Mouse (Mus musculus) CH12.LX (cell line): ENCODE measurements around the gene Sec24c. TPM values are rescaled to one million over a fixed set of nuclear protein-coding genes. Genes with fewer than 3 reads are reported as not detected.
A peak's percentile ranks its signal among the peaks of the same experiment; 100 is the strongest.

Experiments used
- DNase-seq: peaks from one replicate; pipeline ENCODE4 v3.0.0-alpha.2; 2013; ENCODE audit errors: extremely low read depth
- H3K27ac ChIP-seq: 2 replicates; pipeline ENCODE4 v1.5.1; 2012; ENCODE audit warnings: low read depth, mild to moderate bottlenecking, control low read depth, moderate library complexity; ENCODE audit not compliant: insufficient read depth
- H3K27me3 ChIP-seq: replicated peaks from 2 replicates; pipeline ENCODE3; 2012; ENCODE audit warnings: inconsistent platforms
- H3K36me3 ChIP-seq, 2 experiments: replicated peaks in 1 of 2; 2 replicates each; pipeline versions ENCODE3 to v1.6.1; 2012; ENCODE audit warnings: inconsistent platforms in 1 of 2, low read length in 1 of 2, mild to moderate bottlenecking in 1 of 2, mixed read lengths in 1 of 2, moderate library complexity in 1 of 2; ENCODE audit not compliant: control insufficient read depth in 1 of 2, insufficient read depth in 1 of 2
- H3K4me1 ChIP-seq, 2 experiments: 2 replicates each; pipeline ENCODE4 v1.6.1; 2012; ENCODE audit warnings: inconsistent platforms in 1 of 2, moderate library complexity in 1 of 2; ENCODE audit not compliant: insufficient read depth in 2 of 2, control insufficient read depth in 1 of 2
- H3K4me2 ChIP-seq: 2 replicates; pipeline ENCODE4 v1.6.1; 2012; ENCODE audit warnings: low read depth, mild to moderate bottlenecking, control low read depth; ENCODE audit not compliant: poor library complexity, insufficient read depth, severe bottlenecking
- H3K4me3 ChIP-seq, 3 experiments: fragments of 150-350 bp in 1 of 3; sonication (generic) in 1 of 3; replicated peaks in 1 of 3; 2 replicates each; pipeline versions ENCODE3 to v1.5.1; 2011 to 2012; ENCODE audit warnings: low read depth in 2 of 3, low read length in 2 of 3, mild to moderate bottlenecking in 2 of 3, moderate library complexity in 2 of 3, control low read depth in 1 of 3, improper control_type of control experiment in 1 of 3, inconsistent platforms in 1 of 3, mixed read lengths in 1 of 3; ENCODE audit not compliant: poor library complexity in 1 of 3
- H3K79me2 ChIP-seq: replicated peaks from 2 replicates; pipeline ENCODE4 v1.6.1; 2012; ENCODE audit warnings: mild to moderate bottlenecking, moderate library complexity; ENCODE audit not compliant: control insufficient read depth, poor library complexity, insufficient read depth, severe bottlenecking; ENCODE audit errors: extremely low read depth
- H3K9ac ChIP-seq: 2 replicates; pipeline ENCODE4 v1.6.1; 2012; ENCODE audit warnings: low read depth, mild to moderate bottlenecking, control low read depth, moderate library complexity; ENCODE audit not compliant: insufficient read depth
- H3K9me3 ChIP-seq: replicated peaks from 2 replicates; pipeline ENCODE3; 2012; ENCODE audit warnings: low read length, inconsistent platforms, mixed read lengths
- BHLHE40 ChIP-seq: IDR thresholded peaks from 2 replicates; pipeline ENCODE4 v1.6.1; 2011; ENCODE audit warnings: mild to moderate bottlenecking, low read depth, low read length, improper control_type of control experiment
- CHD1 ChIP-seq: IDR thresholded peaks from 2 replicates; pipeline ENCODE4 v1.6.1; 2012; ENCODE audit warnings: low read depth, low read length, improper control_type of control experiment, inconsistent platforms
- CHD2 ChIP-seq: IDR thresholded peaks from 2 replicates; pipeline ENCODE4 v1.6.1; 2011; ENCODE audit warnings: low read length, improper control_type of control experiment
- CTCF ChIP-seq, 2 experiments: IDR thresholded peaks in 1 of 2; conservative IDR thresholded peaks in 1 of 2; 2 replicates each; pipeline ENCODE4 v1.5.1; 2011 to 2012; ENCODE audit warnings: low read depth in 2 of 2, low read length in 2 of 2, improper control_type of control experiment in 1 of 2, inconsistent platforms in 1 of 2, mild to moderate bottlenecking in 1 of 2, moderate library complexity in 1 of 2
- E2F4 ChIP-seq: IDR thresholded peaks from 2 replicates; pipeline ENCODE4 v1.6.1; 2011; ENCODE audit warnings: low read depth, low read length, improper control_type of control experiment; ENCODE audit not compliant: insufficient replicate concordance
- ELF1 ChIP-seq: IDR thresholded peaks from 2 replicates; pipeline ENCODE4 v1.6.1; 2014; ENCODE audit warnings: low read depth, mild to moderate bottlenecking, inconsistent platforms, low read length, improper control_type of control experiment
- EP300 ChIP-seq: IDR thresholded peaks from 2 replicates; pipeline ENCODE4 v1.6.1; 2011; ENCODE audit warnings: low read length, improper control_type of control experiment
- ETS1 ChIP-seq: conservative IDR thresholded peaks from 2 replicates; pipeline ENCODE4 v1.6.1; 2012; ENCODE audit warnings: low read depth, mild to moderate bottlenecking, inconsistent platforms, low read length, improper control_type of control experiment, moderate library complexity
- GABPA ChIP-seq: IDR thresholded peaks from 2 replicates; pipeline ENCODE4 v1.6.1; 2012; ENCODE audit warnings: low read depth, low read length, improper control_type of control experiment, inconsistent platforms; ENCODE audit not compliant: insufficient replicate concordance
- HCFC1 ChIP-seq: IDR thresholded peaks from 2 replicates; pipeline ENCODE4 v1.6.1; 2012; ENCODE audit warnings: low read depth, mild to moderate bottlenecking, inconsistent platforms, low read length, improper control_type of control experiment
- IRF4 ChIP-seq: IDR thresholded peaks from 2 replicates; pipeline ENCODE4 v1.6.1; 2014; ENCODE audit warnings: low read depth, mild to moderate bottlenecking, inconsistent platforms, low read length, improper control_type of control experiment
- JUN ChIP-seq: IDR thresholded peaks from 2 replicates; pipeline ENCODE4 v1.6.1; 2011; ENCODE audit warnings: low read depth, mild to moderate bottlenecking, low read length, improper control_type of control experiment, moderate library complexity; ENCODE audit not compliant: insufficient read depth
- JUND ChIP-seq: conservative IDR thresholded peaks from 2 replicates; pipeline ENCODE4 v1.6.1; 2011; ENCODE audit warnings: low read depth, low read length, improper control_type of control experiment
- KAT2A ChIP-seq: IDR thresholded peaks from 2 replicates; pipeline ENCODE4 v1.6.1; 2012; ENCODE audit warnings: low read length, improper control_type of control experiment, inconsistent platforms; ENCODE audit not compliant: insufficient replicate concordance
- MAFK ChIP-seq: IDR thresholded peaks from 2 replicates; pipeline ENCODE4 v1.6.1; 2011; ENCODE audit warnings: low read length, improper control_type of control experiment; ENCODE audit not compliant: insufficient replicate concordance
- MAX ChIP-seq: IDR thresholded peaks from 2 replicates; pipeline ENCODE4 v1.6.1; 2011; ENCODE audit warnings: low read length, improper control_type of control experiment
- MAZ ChIP-seq: IDR thresholded peaks from 2 replicates; pipeline ENCODE4 v1.6.1; 2012; ENCODE audit warnings: low read depth, mild to moderate bottlenecking, inconsistent platforms, low read length, improper control_type of control experiment, moderate library complexity
- MEF2A ChIP-seq: IDR thresholded peaks from 2 replicates; pipeline ENCODE4 v1.6.1; 2014; ENCODE audit warnings: low read depth, mild to moderate bottlenecking, inconsistent platforms, low read length, improper control_type of control experiment, borderline replicate concordance
- MXI1 ChIP-seq: IDR thresholded peaks from 2 replicates; pipeline ENCODE4 v1.6.1; 2011; ENCODE audit warnings: mild to moderate bottlenecking, low read depth, low read length, improper control_type of control experiment
- MYC ChIP-seq: IDR thresholded peaks from 2 replicates; pipeline ENCODE4 v1.6.1; 2011; ENCODE audit warnings: low read depth, mild to moderate bottlenecking, improper control_type of control experiment, low read length
- NELFE ChIP-seq: IDR thresholded peaks from 2 replicates; pipeline ENCODE4 v1.6.1; 2011; ENCODE audit warnings: low read depth, low read length, improper control_type of control experiment
- NRF1 ChIP-seq: IDR thresholded peaks from 2 replicates; pipeline ENCODE4 v1.6.1; 2014; ENCODE audit warnings: low read depth, mild to moderate bottlenecking, inconsistent platforms, low read length, improper control_type of control experiment, moderate library complexity
- PAX5 ChIP-seq: IDR thresholded peaks from 2 replicates; pipeline ENCODE4 v1.6.1; 2012; ENCODE audit warnings: low read length, inconsistent platforms, mixed read lengths
- POLR2A ChIP-seq: IDR thresholded peaks from 2 replicates; pipeline ENCODE4 v1.6.1; 2011; ENCODE audit warnings: low read depth, mild to moderate bottlenecking, improper control_type of control experiment, low read length
- POLR2AphosphoS2 ChIP-seq: IDR thresholded peaks from 2 replicates; pipeline ENCODE4 v1.6.1; 2011; ENCODE audit warnings: low read depth, low read length, improper control_type of control experiment
- RAD21 ChIP-seq: IDR thresholded peaks from 2 replicates; pipeline ENCODE4 v1.6.1; 2011; ENCODE audit warnings: low read depth, mild to moderate bottlenecking, low read length, improper control_type of control experiment, moderate library complexity
- RCOR1 ChIP-seq: conservative IDR thresholded peaks from 2 replicates; pipeline ENCODE4 v1.6.1; 2012; ENCODE audit warnings: low read depth, mild to moderate bottlenecking, inconsistent platforms, low read length, improper control_type of control experiment
- SIN3A ChIP-seq: IDR thresholded peaks from 2 replicates; pipeline ENCODE4 v1.6.1; 2012; ENCODE audit warnings: low read length, improper control_type of control experiment, inconsistent platforms
- SMC3 ChIP-seq: IDR thresholded peaks from 2 replicates; pipeline ENCODE4 v1.6.1; 2011; ENCODE audit warnings: low read depth, low read length, improper control_type of control experiment
- TBP ChIP-seq: conservative IDR thresholded peaks from 2 replicates; pipeline ENCODE4 v1.6.1; 2011; ENCODE audit warnings: low read depth, low read length, improper control_type of control experiment
- TCF12 ChIP-seq: IDR thresholded peaks from 2 replicates; pipeline ENCODE4 v1.6.1; 2014; ENCODE audit warnings: low read depth, mild to moderate bottlenecking, inconsistent platforms, low read length, improper control_type of control experiment
- UBTF ChIP-seq: IDR thresholded peaks from 2 replicates; pipeline ENCODE4 v1.6.1; 2012; ENCODE audit warnings: low read depth, mild to moderate bottlenecking, inconsistent platforms, low read length, improper control_type of control experiment, moderate library complexity
- USF1 ChIP-seq: IDR thresholded peaks from 2 replicates; pipeline ENCODE4 v1.6.1; 2014; ENCODE audit warnings: low read depth, mild to moderate bottlenecking, inconsistent platforms, low read length, improper control_type of control experiment
- USF2 ChIP-seq: conservative IDR thresholded peaks from 2 replicates; pipeline ENCODE4 v1.6.1; 2011; ENCODE audit warnings: low read depth, low read length, improper control_type of control experiment
- ZC3H11A ChIP-seq: IDR thresholded peaks from 2 replicates; pipeline ENCODE4 v1.6.1; 2012; ENCODE audit warnings: low read depth, mild to moderate bottlenecking, inconsistent platforms, low read length, improper control_type of control experiment
- ZKSCAN1 ChIP-seq: IDR thresholded peaks from 2 replicates; pipeline ENCODE4 v1.6.1; 2012; ENCODE audit warnings: low read depth, inconsistent platforms, low read length, improper control_type of control experiment, borderline replicate concordance
- ZMIZ1 ChIP-seq: IDR thresholded peaks from 2 replicates; pipeline ENCODE4 v1.6.1; 2012; ENCODE audit warnings: low read depth, mild to moderate bottlenecking, inconsistent platforms, low read length, improper control_type of control experiment
- ZNF384 ChIP-seq: IDR thresholded peaks from 2 replicates; pipeline ENCODE4 v1.6.1; 2012; ENCODE audit warnings: low read depth, low read length, improper control_type of control experiment, inconsistent platforms
- dilution Hi-C: fragments of 300-500 bp; cut with MboI; formaldehyde crosslinking; loops from 2 replicates; pipeline ENCODE4 v1.14.3; 2020; ENCODE audit warnings: low sequenced_read_pairs; ENCODE audit not compliant: extremely low pct_unique_long_range_greater_than_20kb, extremely low pct_ligation_motif_present
- in situ Hi-C: fragments of 300-500 bp; cut with MboI; formaldehyde crosslinking; loops from 3 replicates; pipeline ENCODE4 v1.14.3; 2019; ENCODE audit warnings: low sequenced_read_pairs, low pct_ligation_motif_present, low pct_unique_long_range_greater_than_20kb, mixed read lengths
- polyA plus RNA-seq: library from polyadenylated mRNA; unstranded; fragments of >175 nt; gene quantifications from 2 replicates; pipeline ENCODE4 v1.2.1, GENCODE M21; 2012; ENCODE audit warnings: low read depth; ENCODE audit not compliant: insufficient read length
- total RNA-seq, 2 experiments: library from RNA; depleted of rRNA; stranded (reverse); fragments of 300-350 nt in 1 of 2; fragments of >200 nt in 1 of 2; gene quantifications; 2 replicates each; pipeline ENCODE4 v1.2.3; 2012 to 2014

Gene Sec24c
- total RNA-seq (2012; rRNA removed), result 95.9 and 103 TPM in 2 replicates
- total RNA-seq (2014; rRNA removed), result 51.2 and 57.0 TPM in 2 replicates
- 107 and 122 TPM in 2 replicates for polyA plus RNA-seq

GRCm38 (mm10) chr14:20674064-20674833 is at the start of gene Sec24c:
TSS of gene Sec24c (plus strand) at chr14:20674308.
- Histone ChIP-seq H3K4me2 (peak within 1 kb of the TSS; percentile 88), H3K4me1 (peaks cover 0 to 10% of the 10 kb centered on the region in 2 experiments; a peak in 2 of 4 replicates), H3K79me2 (peaks cover 33% of the 10 kb centered on the region), H3K27ac (peak within 1 kb of the TSS; percentile 81), H3K9ac (peak within 1 kb of the TSS; percentile 88), H3K27me3 (no peaks in the 10 kb centered on the region), H3K9me3 (peaks cover 9% of the 10 kb centered on the region), H3K4me3 (peak within 1 kb of the TSS; percentile 62 to 78 (median 68)), H3K36me3 (peaks cover 34 to 45% of the 10 kb centered on the region in 2 experiments)
- TF ChIP-seq EP300 (no peak), CHD2 (peak; percentile 80), CTCF (conservative IDR thresholded peaks at IDR 0.05 in 1 of 2, IDR thresholded peaks at IDR 0.05 in 1 of 2; ENCODE audit: low read depth in 2 of 2, low read length in 2 of 2) (no peak), MAX (peak; percentile 5; the same call in 1 of the 2 replicates), KAT2A (peak; percentile 82; the same call in 1 of the 2 replicates), MAFK (peak; percentile 4; the same call in 1 of the 2 replicates), NRF1 (peak; percentile 97), RCOR1 (0 out of 2 replicates have a peak, but pooled peaks have one; percentile 48), SIN3A (peak; percentile 98), HCFC1 (peak; percentile 86), USF2 (no peak), ZC3H11A (no peak), UBTF (no peak), BHLHE40 (peak; percentile 63), MYC (no peak; the same call in 1 of the 2 replicates), TCF12 (peak; percentile 77), POLR2AphosphoS2 (peak; percentile 88), ELF1 (peak; percentile 97), SMC3 (no peak), ZNF384 (peak; percentile 93), RAD21 (no peak), ZMIZ1 (peak; percentile 73), GABPA (no peak), PAX5 (no peak), E2F4 (no peak), TBP (peak; percentile 88), ZKSCAN1 (no peak), MEF2A (peak; percentile 56), POLR2A (peak; percentile 73), JUN (no peak), NELFE (peak; percentile 69), MAZ (peak; percentile 95), IRF4 (peak; percentile 50; the same call in 1 of the 2 replicates), MXI1 (peak; percentile 73), CHD1 (no peak), USF1 (no peak), JUND (no peak), ETS1 (no peak)
- DNase-seq, result peak; percentile 99
- dilution Hi-C loops, result no loop called here
- in situ Hi-C loops, result loop anchor here (10.0 kb wide), 1 partner anchor 279 kb away; the partner anchor contains the start of gene Mrps16
